Mouse (Mus musculus) bone marrow macrophage, adult 2 months (primary cell): Measurements from ENCODE around the gene Smgc.

Experiments
- CTCF ChIP-seq: IDR thresholded peaks from 2 replicates; pipeline ENCODE4 v1.5.1; 2012; ENCODE audit warnings: low read depth, mild to moderate bottlenecking, low read length, moderate library complexity
- POLR2A ChIP-seq: IDR thresholded peaks from 2 replicates; pipeline ENCODE4 v1.6.1; 2012; ENCODE audit warnings: mild to moderate bottlenecking, low read depth, low read length, borderline replicate concordance

GRCm38 (mm10) chr15:91837965-91838364 lies at the start of gene Smgc:
- TF ChIP-seq POLR2A (no peak), CTCF (no peak)
